Mouse (Mus musculus): Measurements from ENCODE around the gene 1110008L16Rik.
"Not testable (repeated sequence)": the region's sequence is repeated elsewhere in the genome, so short reads cannot be mapped to it uniquely, and the experiment has no call there.

1110008L16Rik gene

DNA sequence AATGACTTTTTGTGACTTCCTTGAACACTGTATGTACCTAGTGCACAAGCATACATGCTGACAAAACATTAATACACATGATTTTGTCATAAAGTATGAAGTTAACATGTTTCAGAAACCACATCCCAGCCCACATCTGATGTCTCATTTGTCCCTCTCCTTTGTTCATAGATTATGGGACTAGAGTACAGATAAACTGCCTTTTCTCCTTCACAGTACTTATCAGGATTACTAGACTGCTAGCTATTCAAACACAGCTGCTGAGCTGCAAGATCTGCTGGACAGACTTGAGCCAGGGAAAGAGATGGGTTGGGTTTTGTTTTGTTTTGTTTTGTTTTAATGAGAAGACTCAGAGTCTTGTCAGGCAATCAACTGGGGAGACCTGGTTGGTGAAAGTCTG is 92.7 kb downstream of the 1110008L16Rik start:
- DNase-seq (ENCODE audit: low read depth, low spot score): no peak

DNA sequence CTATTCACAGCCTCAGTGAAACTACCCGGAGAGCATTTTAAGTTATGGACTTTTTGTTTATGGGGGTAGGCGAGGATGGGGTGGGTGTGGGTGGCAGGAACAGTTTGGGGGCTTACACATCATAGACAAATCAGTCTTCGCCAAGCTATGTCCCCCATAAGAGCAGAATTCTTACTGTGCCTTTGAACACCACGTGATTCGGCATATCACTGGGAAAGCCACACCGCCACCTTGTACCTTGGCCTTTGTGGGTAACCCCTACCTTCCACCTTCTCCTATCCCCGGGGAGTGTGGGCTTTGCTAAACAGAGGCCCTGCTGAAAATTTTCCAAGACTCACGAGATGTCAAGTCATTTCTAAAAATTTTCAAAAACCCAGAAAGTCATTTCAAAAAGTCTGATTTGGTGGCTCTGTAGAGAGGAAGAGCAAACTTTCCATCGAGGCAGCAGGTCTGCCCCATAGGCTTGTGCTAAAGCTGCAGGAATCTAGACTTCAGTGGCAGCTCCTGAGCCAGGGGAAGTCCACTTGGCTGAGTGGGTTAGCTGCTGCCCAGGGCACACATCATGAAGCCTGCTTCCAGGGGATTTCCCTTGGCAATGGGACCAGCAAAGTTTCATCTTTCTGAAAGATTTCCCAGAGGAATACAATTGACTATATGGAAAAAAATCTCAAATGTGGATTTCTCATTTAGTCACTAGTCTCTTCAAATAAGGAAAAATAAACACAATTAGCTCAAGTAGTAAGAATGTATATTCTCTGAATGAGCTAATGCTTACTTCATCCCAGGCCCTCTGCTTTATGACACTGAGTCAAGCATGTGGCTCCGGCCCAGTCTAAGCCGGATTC is 93.6 kb downstream of the 1110008L16Rik start:
- DNase-seq (ENCODE audit: low read depth, low spot score): no peak

DNA sequence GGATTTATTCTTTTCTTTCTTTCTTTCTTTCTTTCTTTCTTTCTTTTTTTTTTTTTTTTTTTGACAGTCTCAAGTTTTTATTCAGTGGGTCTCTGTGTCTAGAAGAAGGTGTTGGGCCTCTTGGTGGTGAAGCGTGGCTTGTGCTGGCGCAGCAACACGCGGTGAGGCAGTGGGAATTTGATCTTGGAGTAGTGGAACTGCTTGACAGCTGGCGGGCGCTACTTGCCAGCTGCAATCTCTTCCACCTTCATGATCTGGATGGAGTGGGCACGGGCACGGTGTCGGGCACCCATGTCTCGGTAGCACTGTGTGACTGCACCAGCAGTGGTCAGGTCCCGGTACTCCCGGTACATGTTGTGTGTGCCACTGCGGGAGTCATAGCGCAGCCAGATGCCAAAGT is 96.2 kb downstream of the 1110008L16Rik start:
- not testable (repeated sequence) for DNase-seq (ENCODE audit: low read depth, low spot score)

DNA sequence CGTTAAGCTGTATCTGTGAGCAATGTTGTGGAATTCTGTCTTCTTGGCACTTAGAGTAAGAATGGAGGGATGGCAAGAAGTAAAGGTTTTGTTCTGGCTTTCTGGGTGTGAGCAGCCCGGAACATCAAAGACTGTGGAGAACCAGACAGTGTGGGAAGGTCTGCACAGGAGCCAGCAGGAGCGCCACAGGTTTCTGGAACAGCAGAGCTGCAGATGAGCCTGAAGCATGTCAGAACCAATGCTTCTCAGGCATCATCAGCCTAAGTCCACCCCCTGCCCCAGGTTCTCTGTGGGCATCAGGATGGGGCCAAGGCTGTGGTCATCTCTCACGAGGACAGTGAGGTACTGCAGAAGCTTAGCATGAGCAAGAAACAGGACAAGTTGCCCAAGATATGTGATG is 97.2 kb downstream of the 1110008L16Rik start:
- no peak for DNase-seq (ENCODE audit: low read depth, low spot score)

DNA sequence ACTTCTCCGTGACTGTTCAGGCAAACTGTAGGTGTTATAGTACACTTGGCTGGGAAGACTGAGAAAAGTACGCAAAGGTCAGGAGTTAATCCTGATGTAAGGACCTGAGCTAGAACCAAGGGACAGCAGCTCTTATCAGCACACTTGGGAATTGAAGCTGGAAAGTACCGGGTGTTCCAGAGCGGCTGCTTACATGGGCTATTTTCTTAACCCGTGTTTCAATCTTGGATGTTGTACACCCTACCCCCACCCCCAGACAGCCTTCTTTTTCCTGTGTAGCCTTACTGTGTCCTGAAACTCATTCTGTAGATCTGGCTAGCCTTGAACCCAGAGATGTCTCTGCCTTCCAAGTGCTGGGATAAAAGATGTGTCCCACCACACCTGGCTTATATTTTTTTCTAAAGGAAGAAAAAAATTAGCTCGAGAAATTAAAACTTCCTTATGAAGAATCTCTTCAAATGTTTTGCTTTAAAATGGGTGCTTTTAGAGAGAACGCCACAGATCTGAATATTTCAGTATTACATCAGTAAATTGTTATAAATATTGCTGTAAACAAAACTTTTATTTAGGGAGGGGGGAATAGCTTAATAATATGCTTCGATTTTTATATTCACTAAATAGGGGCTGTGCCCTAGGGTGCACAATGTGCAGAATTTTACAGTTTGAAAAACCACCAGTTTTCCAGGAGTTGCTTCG is 98.3 kb downstream of the 1110008L16Rik start:
- DNase-seq (ENCODE audit: low read depth, low spot score): no peak

DNA sequence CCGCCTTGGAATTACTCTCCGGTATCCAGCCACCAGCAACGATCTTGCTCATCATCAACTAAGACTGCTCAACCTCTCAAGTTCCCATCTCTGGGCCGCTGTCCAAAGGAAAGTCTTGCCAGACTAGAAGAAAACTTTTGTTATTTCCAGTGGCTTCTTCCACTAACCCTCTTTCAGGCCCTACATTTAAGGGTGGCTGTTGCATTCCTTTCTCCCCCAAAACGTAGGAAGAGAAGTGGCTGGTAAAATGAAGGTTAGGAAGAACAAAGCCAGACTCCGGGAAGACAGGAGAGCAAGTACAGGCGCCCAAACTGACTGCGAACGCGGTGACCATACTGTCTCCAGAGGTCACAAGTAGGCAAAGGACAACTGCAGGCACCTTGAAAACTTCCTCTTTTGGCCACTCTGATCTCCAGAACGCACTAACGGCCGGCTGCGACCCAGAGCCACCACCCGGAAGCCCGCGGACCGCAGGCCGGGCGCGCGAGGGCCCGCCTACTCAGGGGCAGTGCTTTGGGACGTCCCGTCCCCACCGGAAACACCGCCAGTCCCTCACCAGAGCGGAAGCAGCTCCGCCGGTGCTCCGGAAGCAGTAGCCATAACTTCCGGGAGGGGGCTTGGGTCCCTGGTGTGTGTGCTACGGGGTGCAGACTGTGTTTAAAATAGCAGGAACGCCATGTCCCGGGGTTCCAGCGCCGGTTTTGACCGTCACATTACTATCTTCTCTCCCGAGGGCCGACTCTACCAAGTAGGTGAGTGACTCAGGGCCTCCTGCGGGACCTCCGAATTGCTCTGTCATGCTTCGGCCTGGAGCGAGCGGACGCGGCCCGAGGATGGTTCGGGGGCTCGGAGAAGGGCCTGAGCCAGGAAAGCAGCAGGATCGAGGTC is 99.1 kb downstream of the 1110008L16Rik start:
- DNase-seq (ENCODE audit: low read depth, low spot score): peak; percentile 96

DNA sequence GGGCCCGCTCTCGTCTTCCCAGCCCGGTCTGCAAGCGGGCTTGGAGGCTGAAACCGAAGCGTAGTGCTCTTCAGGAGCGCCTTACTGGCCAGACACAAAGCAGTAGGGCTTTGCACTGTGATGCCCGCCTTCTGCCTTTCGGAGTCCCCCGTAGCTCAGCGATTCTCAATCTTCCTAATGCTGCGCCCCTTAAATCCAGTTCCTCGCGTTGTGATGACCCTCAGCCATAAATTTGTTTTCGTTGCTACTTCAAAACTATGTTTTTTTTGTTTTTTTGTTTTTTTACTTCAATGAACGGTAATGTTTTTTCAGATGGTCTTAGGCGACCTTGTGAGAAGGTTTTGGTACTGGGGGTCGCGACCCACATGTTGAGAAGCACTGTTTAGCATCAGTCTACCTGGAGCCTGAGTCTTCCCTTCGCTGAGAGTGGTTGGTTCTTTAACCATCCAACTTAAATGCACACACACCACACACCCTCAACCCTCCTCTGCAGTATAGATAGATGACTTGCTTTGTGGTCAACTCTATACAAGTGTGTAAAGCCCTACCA is 99.8 kb downstream of the 1110008L16Rik start:
- no peak for DNase-seq (ENCODE audit: low read depth, low spot score)

DNA sequence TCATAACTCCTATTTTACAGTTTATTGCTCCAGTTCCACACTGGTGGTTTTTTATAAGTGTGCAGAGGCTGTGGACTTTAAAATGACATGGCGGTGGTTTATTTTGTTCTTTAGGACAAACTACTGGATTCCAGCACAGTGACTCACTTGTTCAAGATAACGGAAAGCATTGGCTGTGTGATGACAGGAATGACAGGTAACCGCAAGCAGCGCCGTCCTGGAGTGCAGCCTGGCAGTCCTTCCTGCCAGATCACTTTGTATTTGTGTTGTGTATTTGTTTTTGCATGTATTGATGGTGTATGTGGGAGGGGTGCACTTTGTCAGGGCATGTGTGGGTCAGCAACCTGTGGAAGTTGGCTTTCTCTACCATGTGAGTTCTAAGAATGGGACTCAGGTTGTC is 108.5 kb downstream of the 1110008L16Rik start:
- no peak for DNase-seq (ENCODE audit: low read depth, low spot score)

DNA sequence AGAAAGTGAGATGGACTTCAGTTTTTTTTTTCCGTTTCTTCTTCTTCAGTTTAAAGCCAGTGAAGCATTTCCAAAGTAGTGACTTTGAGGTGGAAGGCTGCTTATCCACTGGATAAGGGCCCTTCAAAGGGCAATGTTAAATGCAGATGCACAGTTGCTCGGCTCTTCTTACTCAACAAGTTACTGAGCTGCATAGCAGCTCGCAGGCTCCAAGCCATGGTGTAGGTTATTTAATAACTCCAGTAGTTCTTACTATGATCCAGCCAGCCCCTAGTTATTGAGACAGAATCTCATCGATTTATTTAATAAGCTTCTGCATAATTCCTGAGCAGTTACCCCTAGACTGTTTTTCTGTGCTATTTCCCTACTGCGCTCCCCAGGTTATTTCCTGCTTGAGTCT is 115.9 kb downstream of the 1110008L16Rik start:
- DNase-seq (ENCODE audit: low read depth, low spot score): no peak

DNA sequence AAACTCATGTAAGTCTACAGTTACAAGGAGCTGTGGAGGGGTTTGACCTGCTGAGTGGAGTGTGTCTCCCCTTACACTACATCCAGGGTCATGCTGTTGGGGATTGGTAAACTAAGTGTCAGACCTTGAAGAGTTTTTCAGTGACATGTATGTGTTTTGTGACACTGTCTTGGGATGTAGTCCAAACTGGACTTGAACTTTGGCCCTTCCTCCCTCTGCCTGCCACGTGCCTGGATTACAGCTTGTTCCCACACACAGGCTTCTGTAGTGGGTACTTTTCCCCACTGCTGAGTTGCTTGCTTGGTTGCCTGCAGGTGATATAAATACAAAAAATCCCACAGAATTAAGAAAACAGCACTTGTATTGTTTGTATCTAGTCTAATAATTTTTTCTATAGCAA is 116.4 kb downstream of the 1110008L16Rik start:
- DNase-seq (ENCODE audit: low read depth, low spot score): no peak

DNA sequence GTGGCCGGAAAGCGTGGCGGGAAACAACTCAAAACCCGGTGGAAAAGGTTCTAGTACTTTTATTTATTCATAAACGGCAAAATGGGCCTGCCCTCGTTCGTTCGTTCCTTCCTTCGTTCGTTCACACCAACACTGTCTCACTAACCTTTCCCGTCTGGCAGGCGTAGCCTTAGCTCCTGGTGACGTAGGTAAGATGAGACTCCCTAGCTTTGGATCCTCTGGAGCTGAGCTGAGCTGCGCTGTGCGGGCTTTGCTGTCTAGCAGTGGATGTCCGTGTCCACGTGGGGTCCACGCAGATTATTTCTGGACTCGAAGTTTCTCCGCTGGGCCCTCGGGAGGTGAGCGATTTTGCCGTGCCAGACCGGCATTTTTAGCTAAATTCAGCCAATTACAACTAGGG is 120.8 kb downstream of the 1110008L16Rik start:
- DNase-seq (ENCODE audit: low read depth, low spot score): no peak

DNA sequence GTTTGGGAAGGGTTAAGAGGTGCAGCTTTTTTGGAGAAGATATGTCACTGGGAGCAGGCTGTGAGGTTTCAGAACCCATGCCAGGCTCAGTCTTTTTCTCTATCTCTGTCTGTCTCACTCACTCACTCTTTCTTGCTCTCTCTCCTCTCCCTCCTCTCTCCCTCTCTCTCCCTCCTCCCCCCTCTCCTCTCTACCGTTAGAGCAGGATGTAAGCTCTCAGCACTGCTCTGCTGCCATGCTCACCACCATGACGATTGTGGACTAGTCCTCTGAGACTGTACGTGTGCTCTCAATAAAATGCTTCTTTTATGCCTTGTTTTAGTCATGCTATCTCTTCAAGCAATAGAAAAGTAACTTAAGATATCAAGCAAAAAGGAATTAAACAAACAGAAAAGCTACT is 122.7 kb downstream of the 1110008L16Rik start:
- no peak for DNase-seq (ENCODE audit: low read depth, low spot score)

DNA sequence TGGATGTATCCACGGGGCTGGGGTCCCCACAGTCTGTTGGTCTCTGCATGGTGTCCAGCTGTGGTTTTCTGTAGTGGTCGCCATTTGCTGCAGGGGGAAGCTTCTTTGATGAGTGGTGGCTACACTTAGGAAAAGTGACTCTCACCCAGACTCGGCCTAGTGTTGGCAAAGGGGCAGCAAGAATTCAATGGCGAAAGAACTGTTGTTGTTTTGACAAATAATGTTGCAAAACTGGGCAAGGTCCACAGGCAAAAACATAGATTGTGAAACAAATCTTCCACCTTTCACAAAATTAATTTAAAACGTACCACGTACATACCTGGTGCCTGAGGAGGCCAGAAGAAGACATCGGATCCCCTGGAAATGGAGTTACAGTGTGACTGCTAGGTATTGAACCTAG is 126.9 kb downstream of the 1110008L16Rik start:
- DNase-seq (ENCODE audit: low read depth, low spot score): no peak

DNA sequence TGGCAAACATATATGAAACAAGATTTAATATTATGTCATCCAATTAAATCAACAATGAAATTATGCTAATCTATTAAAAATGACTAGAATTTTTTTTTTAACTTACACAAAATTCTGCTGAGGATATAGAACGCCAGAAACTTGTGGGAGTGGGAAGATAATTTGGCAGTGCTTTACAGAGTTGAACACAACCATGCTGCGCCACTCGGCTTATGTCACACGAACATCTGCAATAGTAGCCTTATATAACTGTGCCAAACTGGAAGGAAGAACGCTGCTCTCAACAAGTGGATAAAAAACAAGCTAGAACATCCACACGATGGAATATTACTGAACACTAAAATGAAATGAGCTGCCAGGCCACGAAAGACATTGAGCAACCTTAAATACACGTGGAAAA is 129.8 kb downstream of the 1110008L16Rik start:
- peak; percentile 53 for DNase-seq (ENCODE audit: low read depth, low spot score)

DNA sequence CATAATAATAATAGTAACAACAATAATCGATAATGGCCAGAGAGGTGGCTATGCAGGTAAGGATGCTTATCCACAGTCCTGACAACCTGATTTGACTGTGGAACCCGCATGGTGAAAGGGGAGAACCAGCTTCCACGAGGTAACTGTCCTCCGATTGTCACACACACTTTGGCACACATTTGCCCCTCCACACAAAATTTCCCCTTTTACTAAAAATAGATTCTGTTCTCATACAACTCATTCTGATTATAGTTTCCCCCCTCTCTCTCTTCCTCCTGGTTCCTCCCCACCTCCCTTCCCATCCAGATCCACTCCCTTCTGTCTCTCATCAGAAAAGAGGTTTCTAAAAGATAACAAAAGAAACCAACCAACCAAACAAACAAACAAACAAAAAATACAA is 130.6 kb downstream of the 1110008L16Rik start:
- DNase-seq (ENCODE audit: low read depth, low spot score): no peak
